Mouse (Mus musculus): Measurements from ENCODE around the gene Odf2. TPM values are rescaled to one million over a fixed set of nuclear protein-coding genes. Genes with fewer than 3 reads are reported as not detected.
A peak's percentile ranks its signal among the peaks of the same experiment; 100 is the strongest.

The Odf2 gene
- polyA plus RNA-seq, 1 experiment from 2014 or later, result 21.8 TPM

GRCm38 (mm10) chr2:29948896-29949295 is 59.9 kb downstream of the Odf2 start:
- no peaks in the 10 kb centered on the region for H3K4me1 ChIP-seq (ENCODE audit: insufficient read depth, low read depth, low read length)
- no peak overlapping the region for H3K4me3 ChIP-seq (ENCODE audit: low read depth, low read length)
- DNase-seq (ENCODE audit: low spot score) (no peak), ATAC-seq (no peak)
- TF ChIP-seq CTCF (IDR thresholded peaks at IDR 0.05), result no peak
- TF ChIP-seq EP300 (IDR thresholded peaks at IDR 0.05), result no peak
- no peak overlapping the region for H3K27ac ChIP-seq (ENCODE audit: low read length)
- H3K36me3 ChIP-seq (ENCODE audit: insufficient read depth, low read length), result peaks cover 38% of the 10 kb centered on the region
- no peaks in the 10 kb centered on the region for H3K27me3 ChIP-seq (replicated peaks; ENCODE audit: insufficient read depth, low read length)
- no peak overlapping the region for H3K9ac ChIP-seq (replicated peaks; ENCODE audit: low read depth)
- no peak overlapping the region for H3K4me2 ChIP-seq (replicated peaks; ENCODE audit: low read depth, low read length)
- no peaks in the 10 kb centered on the region for H3K9me3 ChIP-seq (ENCODE audit: low read length)
- WGBS, result 89% methylated on average over 5 of the region's 5 CpGs

DNA sequence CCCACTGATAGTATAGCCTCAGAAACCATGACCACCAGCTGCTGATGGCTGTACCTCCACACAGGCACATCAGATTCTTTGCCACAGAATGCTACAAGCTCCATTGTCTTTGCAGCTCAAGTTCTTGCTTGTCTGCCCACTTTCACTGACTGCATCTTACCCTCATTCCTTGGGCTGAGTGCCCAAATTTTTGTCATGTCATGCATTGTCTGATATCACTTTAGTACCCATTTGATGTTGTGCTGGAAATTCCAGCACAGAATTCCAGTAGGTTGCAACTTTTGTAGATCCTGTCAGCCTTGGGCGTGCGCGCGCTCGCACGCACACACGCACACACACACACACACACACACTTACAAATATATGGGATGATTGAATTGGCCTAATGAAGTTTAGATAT is 72.2 kb downstream of the Odf2 start:
- H3K4me2 ChIP-seq (replicated peaks; ENCODE audit: low read depth, low read length), result no peak overlapping the region
- no peaks in the 10 kb centered on the region for H3K27me3 ChIP-seq (replicated peaks; ENCODE audit: insufficient read depth, low read length)
- WGBS, result 96% methylated on average over 7 of the region's 7 CpGs
- H3K9me3 ChIP-seq (ENCODE audit: low read length), result no peaks in the 10 kb centered on the region
- H3K4me3 ChIP-seq (ENCODE audit: low read depth, low read length), result no peak overlapping the region
- no peak overlapping the region for H3K9ac ChIP-seq (replicated peaks; ENCODE audit: low read depth)
- H3K27ac ChIP-seq (ENCODE audit: low read length), result no peak overlapping the region
- DNase-seq (ENCODE audit: low spot score) (no peak), ATAC-seq (no peak)
- no peaks in the 10 kb centered on the region for H3K4me1 ChIP-seq (ENCODE audit: insufficient read depth, low read depth, low read length)
- TF ChIP-seq EP300 (IDR thresholded peaks at IDR 0.05), result no peak
- no peak for TF ChIP-seq CTCF (IDR thresholded peaks at IDR 0.05)
- peaks cover 8% of the 10 kb centered on the region; the same call in 1 of the 2 replicates for H3K36me3 ChIP-seq (ENCODE audit: insufficient read depth, low read length)

- TF ChIP-seq EP300 (IDR thresholded peaks at IDR 0.05), result peak; percentile 89
- TF ChIP-seq CTCF (IDR thresholded peaks at IDR 0.05), result no peak
- WGBS, result 11% methylated on average over 10 of the region's 10 CpGs
- no peaks in the 10 kb centered on the region for H3K9me3 ChIP-seq (ENCODE audit: low read length)
- H3K4me2 ChIP-seq (replicated peaks; ENCODE audit: low read depth, low read length), result peak overlapping the region; percentile 70
- no peaks in the 10 kb centered on the region for H3K27me3 ChIP-seq (replicated peaks; ENCODE audit: insufficient read depth, low read length)
- peak overlapping the region; percentile 99 for H3K4me3 ChIP-seq (ENCODE audit: low read depth, low read length)
- peaks cover 17% of the 10 kb centered on the region; the same call in 1 of the 2 replicates for H3K4me1 ChIP-seq (ENCODE audit: insufficient read depth, low read depth, low read length)
- peak; percentile 2 for ATAC-seq
- 0 out of 2 replicates have a peak overlapping the region, but pooled peaks have one; percentile 97 for H3K9ac ChIP-seq (replicated peaks; ENCODE audit: low read depth)
- H3K36me3 ChIP-seq (ENCODE audit: insufficient read depth, low read length), result no peaks in the 10 kb centered on the region
- peak overlapping the region; percentile 89 for H3K27ac ChIP-seq (ENCODE audit: low read length)
- peak; percentile 91 for DNase-seq (ENCODE audit: low spot score)
These were observed 75.6 kb downstream of the Odf2 start for GRCm38 (mm10) chr2:29964354-29965249.

DNA sequence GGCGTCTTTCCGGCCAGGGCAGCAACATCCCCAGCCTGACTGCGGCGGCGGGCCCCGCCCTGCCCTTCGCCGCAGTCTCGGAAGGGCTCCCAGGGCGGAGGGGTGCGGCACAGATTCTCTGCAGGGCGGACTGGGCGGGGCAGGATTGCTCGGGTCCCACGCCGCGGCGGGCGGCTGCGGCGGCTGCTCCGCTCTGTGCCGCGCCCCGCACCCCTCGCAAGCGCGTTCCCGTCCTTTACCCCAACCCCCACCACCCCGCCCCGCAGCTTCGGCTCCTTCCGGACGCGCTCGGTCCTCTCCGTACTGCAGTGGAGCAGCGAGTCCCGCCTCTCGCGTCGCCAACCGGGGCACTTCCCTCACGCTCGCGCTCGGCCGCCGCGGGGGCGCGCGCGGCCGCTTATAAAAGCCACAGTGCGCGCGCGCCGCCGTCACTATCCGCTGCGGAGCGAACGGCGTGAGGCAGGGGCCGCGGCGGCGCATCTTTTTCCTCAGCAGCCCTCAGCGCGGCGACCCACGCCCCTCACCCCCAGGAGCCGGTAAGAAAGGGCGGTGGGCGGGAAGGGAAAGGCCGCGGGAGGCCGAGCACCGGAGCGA is 76.3 kb downstream of the Odf2 start, which contains the start of gene Sptan1:
Gene Sptan1, plus strand, starts transcription at position 311 of the 594 bp plus-strand sequence.
- peak within 1 kb of the TSS; percentile 97 for H3K9ac ChIP-seq (replicated peaks; ENCODE audit: low read depth)
- H3K9me3 ChIP-seq (ENCODE audit: low read length), result no peaks in the 10 kb centered on the region
- TF ChIP-seq EP300 (IDR thresholded peaks at IDR 0.05) (no peak), CTCF (IDR thresholded peaks at IDR 0.05) (no peak)
- 1% methylated on average over 60 of the region's 82 CpGs for WGBS
- peak within 1 kb of the TSS; percentile 70 for H3K4me2 ChIP-seq (replicated peaks; ENCODE audit: low read depth, low read length)
- DNase-seq (ENCODE audit: low spot score) (peak; percentile 98), ATAC-seq (peak; percentile 99)
- H3K4me1 ChIP-seq (ENCODE audit: insufficient read depth, low read depth, low read length), result peaks cover 17% of the 10 kb centered on the region; the same call in 1 of the 2 replicates
- H3K4me3 ChIP-seq (ENCODE audit: low read depth, low read length), result peak within 1 kb of the TSS; percentile 99
- H3K27ac ChIP-seq (ENCODE audit: low read length), result peak within 1 kb of the TSS; percentile 89
- no peaks in the 10 kb centered on the region for H3K27me3 ChIP-seq (replicated peaks; ENCODE audit: insufficient read depth, low read length)
- H3K36me3 ChIP-seq (ENCODE audit: insufficient read depth, low read length), result no peaks in the 10 kb centered on the region

DNA sequence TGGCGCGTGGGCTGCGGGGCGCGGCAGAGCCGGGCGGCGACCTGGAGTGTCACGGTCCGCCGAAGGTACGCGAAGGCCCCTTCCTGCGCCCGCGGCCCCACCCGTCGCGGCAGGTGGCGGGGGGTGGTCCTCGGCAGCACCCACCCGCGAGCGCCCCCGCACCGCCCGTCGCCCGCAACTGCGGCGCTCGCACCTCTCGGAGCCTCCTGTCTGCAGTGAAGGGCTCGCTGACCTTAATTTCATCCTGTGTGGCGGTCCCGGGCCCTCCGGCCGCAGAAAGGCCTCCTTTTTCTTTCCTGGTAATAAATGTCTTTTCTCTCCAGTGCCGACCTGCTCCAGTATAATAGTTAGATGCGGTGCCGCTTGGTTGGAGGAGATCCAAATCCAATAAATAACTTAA is 76.9 kb downstream of the Odf2 start:
- no peaks in the 10 kb centered on the region for H3K9me3 ChIP-seq (ENCODE audit: low read length)
- H3K4me2 ChIP-seq (replicated peaks; ENCODE audit: low read depth, low read length), result peak overlapping the region; percentile 70
- ATAC-seq, result peak; percentile 4
- no peaks in the 10 kb centered on the region for H3K27me3 ChIP-seq (replicated peaks; ENCODE audit: insufficient read depth, low read length)
- H3K9ac ChIP-seq (replicated peaks; ENCODE audit: low read depth), result peak overlapping the region; percentile 97
- 0% methylated on average over 25 of the region's 41 CpGs for WGBS
- no peak for TF ChIP-seq EP300 (IDR thresholded peaks at IDR 0.05)
- peak; percentile 32 for TF ChIP-seq CTCF (IDR thresholded peaks at IDR 0.05)
- H3K27ac ChIP-seq (ENCODE audit: low read length), result peak overlapping the region; percentile 89
- peak; percentile 31 for DNase-seq (ENCODE audit: low spot score)
- H3K4me1 ChIP-seq (ENCODE audit: insufficient read depth, low read depth, low read length), result peaks cover 17% of the 10 kb centered on the region; the same call in 1 of the 2 replicates
- peak overlapping the region; percentile 99 for H3K4me3 ChIP-seq (ENCODE audit: low read depth, low read length)
- H3K36me3 ChIP-seq (ENCODE audit: insufficient read depth, low read length), result no peaks in the 10 kb centered on the region

DNA sequence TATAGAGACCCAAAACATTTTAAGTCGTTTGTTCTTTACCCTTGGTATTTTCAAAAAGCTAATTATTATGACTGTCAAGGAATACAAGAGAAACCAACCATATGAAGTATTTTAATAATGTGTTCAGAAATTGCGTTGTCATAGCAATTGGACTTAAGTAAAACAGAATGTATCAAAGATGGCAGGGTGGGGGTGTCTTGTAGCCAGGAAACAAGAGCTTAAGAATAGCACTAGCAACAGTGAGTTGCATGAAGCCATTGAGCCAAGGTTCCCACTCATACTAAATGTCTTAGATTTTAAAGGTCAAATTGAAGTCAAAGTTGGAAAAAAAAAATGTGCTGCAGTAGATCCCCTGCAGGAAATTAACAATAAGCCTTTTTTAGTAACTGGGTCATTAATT is 77.8 kb downstream of the Odf2 start:
- H3K9ac ChIP-seq (replicated peaks; ENCODE audit: low read depth), result peak overlapping the region; percentile 97; the same call in 1 of the 2 replicates
- peaks cover 19% of the 10 kb centered on the region; the same call in 1 of the 2 replicates for H3K4me1 ChIP-seq (ENCODE audit: insufficient read depth, low read depth, low read length)
- H3K4me3 ChIP-seq (ENCODE audit: low read depth, low read length), result peak overlapping the region; percentile 99
- no peak overlapping the region for H3K27ac ChIP-seq (ENCODE audit: low read length)
- ATAC-seq, result no peak
- WGBS, result 46% methylated on average over 2 of the region's 2 CpGs
- peak; percentile 43 for DNase-seq (ENCODE audit: low spot score)
- no peaks in the 10 kb centered on the region for H3K9me3 ChIP-seq (ENCODE audit: low read length)
- H3K27me3 ChIP-seq (replicated peaks; ENCODE audit: insufficient read depth, low read length), result no peaks in the 10 kb centered on the region
- no peaks in the 10 kb centered on the region for H3K36me3 ChIP-seq (ENCODE audit: insufficient read depth, low read length)
- H3K4me2 ChIP-seq (replicated peaks; ENCODE audit: low read depth, low read length), result peak overlapping the region; percentile 70
- TF ChIP-seq EP300 (IDR thresholded peaks at IDR 0.05) (no peak), CTCF (IDR thresholded peaks at IDR 0.05) (no peak)
